Mouse (Mus musculus): ENCODE results near the gene 2010111I01Rik. TPM values are rescaled to one million over a fixed set of nuclear protein-coding genes. Genes with fewer than 3 reads are reported as not detected.

Gene 2010111I01Rik
- total and polyA plus RNA-seq, 2 experiments, result 40.8 to 78.1 TPM

- peak overlapping the region; percentile 10; the same call in 1 of the 2 replicates for H3K27ac ChIP-seq (replicated peaks; ENCODE audit: insufficient read depth, low read depth, low read length)
- DNase-seq (ENCODE audit: extremely low read depth, low read depth, low spot score), result no peak
- no peak for TF ChIP-seq CTCF (IDR thresholded peaks at IDR 0.05; ENCODE audit: low read depth, low read length)
- no peaks in the 10 kb centered on the region for H3K36me3 ChIP-seq (ENCODE audit: control insufficient read depth, insufficient read depth, low read length)
- WGBS, result 79% methylated on average over 4 of the region's 4 CpGs
- no peaks in the 10 kb centered on the region; the same call in 1 of the 2 replicates for H3K79me2 ChIP-seq (ENCODE audit: control insufficient read depth, insufficient read depth, low read length)
- H3K9ac ChIP-seq (ENCODE audit: low read depth, low read length), result no peak overlapping the region
- H3K4me1 ChIP-seq (ENCODE audit: control insufficient read depth, insufficient read depth, low read length), result peaks cover 2% of the 10 kb centered on the region; the same call in 1 of the 2 replicates
- H3K4me3 ChIP-seq (ENCODE audit: insufficient read depth, low read depth, low read length), result no peak overlapping the region
- H3K27me3 ChIP-seq (ENCODE audit: control insufficient read depth, insufficient read depth, low read length), result no peaks in the 10 kb centered on the region
Observed at GRCm38 (mm10) chr13:62978784-62979183, 14.1 kb downstream of the 2010111I01Rik start.

- no peaks in the 10 kb centered on the region for H3K27me3 ChIP-seq (ENCODE audit: control insufficient read depth, insufficient read depth, low read length)
Observed at GRCm38 (mm10) chr13:62979215-62979614, 14.5 kb downstream of the 2010111I01Rik start.

GRCm38 (mm10) chr13:62980131-62980530, 15.4 kb downstream of the 2010111I01Rik start:
- Histone ChIP-seq H3K4me1 (ENCODE audit: control insufficient read depth, insufficient read depth, low read length) (0 out of 2 replicates have a peak, but pooled peaks cover 2% of the 10 kb centered on the region), H3K79me2 (ENCODE audit: control insufficient read depth, insufficient read depth, low read length) (peaks cover 3% of the 10 kb centered on the region; the same call in 1 of the 2 replicates), H3K9ac (ENCODE audit: low read depth, low read length) (no peak overlapping the region), H3K27ac (replicated peaks; ENCODE audit: insufficient read depth, low read depth, low read length) (no peak overlapping the region), H3K4me3 (ENCODE audit: insufficient read depth, low read depth, low read length) (no peak overlapping the region), H3K27me3 (ENCODE audit: control insufficient read depth, insufficient read depth, low read length) (no peaks in the 10 kb centered on the region), H3K36me3 (ENCODE audit: control insufficient read depth, insufficient read depth, low read length) (no peaks in the 10 kb centered on the region)
- WGBS, result 89% methylated on average over 2 of the region's 2 CpGs
- no peak for TF ChIP-seq CTCF (IDR thresholded peaks at IDR 0.05; ENCODE audit: low read depth, low read length)
- no peak for TF ChIP-seq POLR2A (IDR thresholded peaks at IDR 0.05; ENCODE audit: extremely low read depth, insufficient read depth, low read length)
- no peak for DNase-seq (ENCODE audit: extremely low read depth, low read depth, low spot score)

More at GRCm38 (mm10) chr13:62979215-62979614, 14.5 kb downstream of the 2010111I01Rik start:
- WGBS, result 74% methylated on average over 4 of the region's 4 CpGs
- Histone ChIP-seq H3K4me3 (ENCODE audit: insufficient read depth, low read depth, low read length) (no peak overlapping the region), H3K79me2 (ENCODE audit: control insufficient read depth, insufficient read depth, low read length) (no peaks in the 10 kb centered on the region; the same call in 1 of the 2 replicates), H3K27ac (replicated peaks; ENCODE audit: insufficient read depth, low read depth, low read length) (peak overlapping the region; percentile 10; the same call in 1 of the 2 replicates), H3K9ac (ENCODE audit: low read depth, low read length) (no peak overlapping the region), H3K36me3 (ENCODE audit: control insufficient read depth, insufficient read depth, low read length) (no peaks in the 10 kb centered on the region), H3K4me1 (ENCODE audit: control insufficient read depth, insufficient read depth, low read length) (0 out of 2 replicates have a peak, but pooled peaks cover 2% of the 10 kb centered on the region)
- no peak for DNase-seq (ENCODE audit: extremely low read depth, low read depth, low spot score)
- TF ChIP-seq POLR2A (IDR thresholded peaks at IDR 0.05; ENCODE audit: extremely low read depth, insufficient read depth, low read length) (no peak), CTCF (IDR thresholded peaks at IDR 0.05; ENCODE audit: low read depth, low read length) (no peak)

GRCm38 (mm10) chr13:62984485-62984884, 19.8 kb downstream of the 2010111I01Rik start:
- WGBS, result 97% methylated on average over 3 of the region's 3 CpGs

GRCm38 (mm10) chr13:62989891-62990490, 25.3 kb downstream of the 2010111I01Rik start:
- no peaks in the 10 kb centered on the region for H3K27me3 ChIP-seq (ENCODE audit: control insufficient read depth, insufficient read depth, low read length)
- TF ChIP-seq CTCF (IDR thresholded peaks at IDR 0.05; ENCODE audit: low read depth, low read length) (no peak), POLR2A (IDR thresholded peaks at IDR 0.05; ENCODE audit: extremely low read depth, insufficient read depth, low read length) (no peak)
- H3K79me2 ChIP-seq (ENCODE audit: control insufficient read depth, insufficient read depth, low read length), result no peaks in the 10 kb centered on the region; the same call in 1 of the 2 replicates
- H3K27ac ChIP-seq (replicated peaks; ENCODE audit: insufficient read depth, low read depth, low read length), result no peak overlapping the region
- 0 out of 2 replicates have a peak, but pooled peaks cover 2% of the 10 kb centered on the region for H3K4me1 ChIP-seq (ENCODE audit: control insufficient read depth, insufficient read depth, low read length)
- H3K4me3 ChIP-seq (ENCODE audit: insufficient read depth, low read depth, low read length), result no peak overlapping the region
- no peak overlapping the region for H3K9ac ChIP-seq (ENCODE audit: low read depth, low read length)
- no peaks in the 10 kb centered on the region for H3K36me3 ChIP-seq (ENCODE audit: control insufficient read depth, insufficient read depth, low read length)
- DNase-seq (ENCODE audit: extremely low read depth, low read depth, low spot score), result no peak
- 72% methylated on average over 3 of the region's 3 CpGs for WGBS

More at GRCm38 (mm10) chr13:62984485-62984884, 19.8 kb downstream of the 2010111I01Rik start:
- Histone ChIP-seq H3K27ac (replicated peaks; ENCODE audit: insufficient read depth, low read depth, low read length) (no peak overlapping the region), H3K4me1 (ENCODE audit: control insufficient read depth, insufficient read depth, low read length) (no peaks in the 10 kb centered on the region), H3K79me2 (ENCODE audit: control insufficient read depth, insufficient read depth, low read length) (peaks cover 3% of the 10 kb centered on the region; the same call in 1 of the 2 replicates), H3K36me3 (ENCODE audit: control insufficient read depth, insufficient read depth, low read length) (no peaks in the 10 kb centered on the region), H3K4me3 (ENCODE audit: insufficient read depth, low read depth, low read length) (no peak overlapping the region), H3K27me3 (ENCODE audit: control insufficient read depth, insufficient read depth, low read length) (no peaks in the 10 kb centered on the region), H3K9ac (ENCODE audit: low read depth, low read length) (no peak overlapping the region)
- DNase-seq (ENCODE audit: extremely low read depth, low read depth, low spot score), result no peak
- TF ChIP-seq CTCF (IDR thresholded peaks at IDR 0.05; ENCODE audit: low read depth, low read length) (no peak), POLR2A (IDR thresholded peaks at IDR 0.05; ENCODE audit: extremely low read depth, insufficient read depth, low read length) (no peak)
